Mouse (Mus musculus): Measurements from ENCODE around the gene Stx6.
A peak's percentile ranks its signal among the peaks of the same experiment; 100 is the strongest.

Stx6 gene

GRCm38 (mm10) chr1:155207859-155208258 is 49.3 kb downstream of the Stx6 start:
- no peak for ATAC-seq (ENCODE audit: low TSS enrichment)

GRCm38 (mm10) chr1:155210011-155210763 is 51.7 kb downstream of the Stx6 start:
- ATAC-seq (ENCODE audit: low TSS enrichment): no peak

DNA sequence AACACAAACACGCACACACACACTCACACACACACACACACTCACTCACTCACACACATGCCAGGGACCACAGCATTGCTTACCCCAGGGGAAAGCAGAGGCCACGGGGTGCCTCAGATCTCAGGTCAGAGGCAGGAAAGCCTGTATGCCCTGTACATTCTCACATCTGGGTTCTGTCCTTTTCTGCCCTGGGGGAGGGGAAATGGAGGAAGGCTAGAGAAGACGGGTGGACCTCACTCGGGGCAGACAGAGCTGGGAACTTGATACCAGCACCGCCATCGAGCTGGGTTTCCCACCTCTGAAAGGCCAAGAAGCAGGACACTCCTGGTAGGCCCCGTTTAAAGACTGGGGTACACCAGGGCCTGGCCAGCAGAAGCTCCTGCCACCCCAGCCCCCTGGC is 52.5 kb downstream of the Stx6 start:
- ATAC-seq (ENCODE audit: low TSS enrichment): no peak

DNA sequence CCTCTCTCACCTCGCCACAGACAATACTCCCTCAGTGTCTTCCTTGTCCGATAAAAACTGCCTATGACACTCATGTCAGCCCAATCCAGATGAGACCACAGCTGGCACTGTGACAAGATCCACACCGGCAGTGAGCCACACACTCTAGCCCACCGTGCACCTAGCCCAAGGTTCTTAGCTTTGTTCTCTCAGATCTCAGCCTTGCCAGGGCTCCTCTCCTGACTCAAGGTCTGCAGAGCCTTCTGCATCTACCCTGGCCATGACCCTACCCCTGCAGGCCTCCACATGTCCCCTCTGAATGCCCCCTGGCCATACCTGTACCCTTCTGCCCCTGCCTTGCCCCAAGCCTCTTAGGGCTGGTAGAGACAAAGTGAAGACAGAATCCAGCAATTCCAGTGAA is 53.6 kb downstream of the Stx6 start:
- no peak for ATAC-seq (ENCODE audit: low TSS enrichment)

GRCm38 (mm10) chr1:155212493-155212892 is 54.0 kb downstream of the Stx6 start:
- ATAC-seq (ENCODE audit: low TSS enrichment): 0 out of 2 replicates have a peak, but pooled peaks have one; percentile 14

GRCm38 (mm10) chr1:155212936-155213774 is 54.6 kb downstream of the Stx6 start:
- no peak for ATAC-seq (ENCODE audit: low TSS enrichment)

GRCm38 (mm10) chr1:155213912-155214311 is 55.4 kb downstream of the Stx6 start:
- no peak for ATAC-seq (ENCODE audit: low TSS enrichment)

- ATAC-seq (ENCODE audit: low TSS enrichment): peak; percentile 74
Measured at GRCm38 (mm10) chr1:155215066-155215764, 56.7 kb downstream of the Stx6 start.

DNA sequence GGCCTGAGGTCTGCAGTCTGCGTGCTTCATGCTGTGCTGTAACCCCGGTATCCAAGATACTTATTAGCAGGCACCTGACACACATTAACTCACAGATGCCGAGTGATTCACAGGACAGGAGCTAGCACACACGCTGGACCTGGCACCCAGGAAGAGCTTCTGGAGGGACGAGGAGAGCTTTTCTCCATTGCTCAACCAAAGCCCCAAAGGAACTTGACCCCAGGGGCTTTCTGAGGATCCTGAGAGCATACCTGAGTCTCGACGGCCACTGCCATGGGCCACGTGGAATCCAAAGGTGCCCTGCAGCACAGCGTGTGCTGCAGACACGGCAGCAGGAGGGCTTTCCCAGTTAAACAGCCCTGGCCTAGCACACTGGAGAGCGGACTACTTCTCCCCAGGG is 57.8 kb downstream of the Stx6 start:
- no peak for ATAC-seq (ENCODE audit: low TSS enrichment)

DNA sequence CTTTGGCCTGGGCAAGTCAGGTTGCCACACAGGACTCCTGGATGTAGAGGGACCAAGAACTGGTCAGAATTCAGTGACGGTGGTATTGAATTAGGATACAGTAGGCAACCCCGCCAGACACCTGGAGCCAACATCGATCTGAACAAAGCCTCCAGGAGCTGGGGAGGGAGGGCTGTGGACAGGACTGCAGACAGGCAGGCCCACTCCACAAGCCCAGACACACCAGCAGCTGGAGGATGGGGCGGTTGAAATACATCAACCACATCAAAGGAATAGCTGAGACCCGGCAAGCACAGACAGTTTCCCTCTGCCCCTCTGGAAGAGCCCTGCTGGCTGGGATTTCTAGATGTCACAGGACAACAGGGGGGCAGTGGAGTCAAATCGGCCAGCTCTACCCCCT is 58.3 kb downstream of the Stx6 start:
- ATAC-seq (ENCODE audit: low TSS enrichment): no peak

DNA sequence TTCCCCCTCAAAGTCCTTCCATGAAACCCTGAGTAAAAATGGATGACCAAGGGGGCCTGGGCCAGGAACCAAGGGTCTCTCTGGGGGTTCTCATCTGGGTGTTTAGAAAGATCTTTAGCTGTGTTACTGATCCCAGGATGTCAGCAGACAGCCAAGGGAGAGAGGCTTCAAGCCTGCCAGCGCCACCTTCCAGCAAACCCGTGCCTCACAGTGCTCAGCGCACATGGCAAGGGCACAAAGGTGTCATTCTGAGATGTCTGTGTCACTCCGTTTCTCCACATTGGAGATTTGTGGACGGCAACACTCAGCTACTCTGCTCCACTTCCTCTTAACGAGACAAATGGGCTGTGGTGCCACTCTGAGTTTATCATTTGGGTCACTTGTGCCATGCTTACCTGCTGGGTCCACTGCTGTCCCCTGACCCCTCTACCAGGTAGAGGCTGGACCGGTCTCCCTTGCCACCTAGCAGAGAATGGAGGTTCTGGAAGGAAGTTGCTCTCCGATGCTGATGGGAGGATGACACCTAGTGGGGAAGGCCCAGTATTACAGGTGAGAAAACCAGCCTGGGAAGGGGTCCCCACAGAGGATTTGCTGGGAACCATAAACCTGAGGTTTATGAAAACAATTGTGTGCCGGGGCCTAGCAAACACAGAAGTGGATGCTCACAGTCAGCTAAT is 59.5 kb downstream of the Stx6 start:
- peak; percentile 16; the same call in 1 of the 2 replicates for ATAC-seq (ENCODE audit: low TSS enrichment)

DNA sequence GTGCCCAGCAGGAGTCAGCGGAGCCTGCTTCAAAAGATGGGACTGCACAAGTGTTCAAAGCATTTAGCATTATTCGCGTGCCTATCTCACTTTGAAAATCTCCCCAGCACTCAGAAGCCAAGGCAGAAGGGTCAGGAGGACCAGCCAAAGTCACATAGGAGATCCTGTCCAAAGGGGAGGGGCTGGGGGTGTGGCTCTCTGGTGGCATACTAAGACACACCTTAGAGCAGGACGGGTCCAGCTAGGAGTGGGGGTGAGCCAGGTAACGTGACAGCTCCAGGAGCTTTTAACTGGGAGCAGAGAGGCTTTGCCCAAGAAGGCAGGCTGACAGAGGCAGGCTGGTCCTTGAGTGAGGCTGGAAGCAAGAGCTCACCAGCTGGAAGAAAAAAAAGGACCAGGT is 60.4 kb downstream of the Stx6 start:
- no peak for ATAC-seq (ENCODE audit: low TSS enrichment)

DNA sequence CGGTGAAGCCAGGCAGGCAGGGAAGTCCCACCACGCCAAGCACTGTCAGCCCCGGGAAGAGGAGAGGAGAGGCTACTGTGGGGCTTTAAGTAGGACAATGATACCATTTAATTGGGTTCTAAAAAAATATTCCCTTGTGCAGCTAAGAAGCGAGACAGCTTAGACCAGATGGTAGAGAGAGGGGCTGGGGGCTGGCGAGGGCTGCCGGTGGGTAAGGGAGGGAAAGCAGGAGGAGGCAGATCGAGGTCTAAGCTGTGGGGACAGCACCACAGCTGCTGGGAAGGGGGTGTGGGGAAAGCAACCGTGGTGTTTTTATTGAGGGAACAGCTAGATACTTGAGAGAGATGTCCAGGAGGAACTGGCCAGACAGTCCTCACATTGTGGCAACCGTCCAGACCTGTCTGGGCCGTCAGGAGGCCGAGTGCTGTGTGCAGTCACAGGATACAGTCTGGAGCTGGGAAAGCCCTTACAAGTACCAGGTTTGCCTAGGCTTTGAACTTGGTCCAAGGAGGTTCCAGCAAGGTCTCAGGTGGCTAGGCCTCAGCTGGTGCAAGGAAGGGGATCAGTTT is 63.7 kb downstream of the Stx6 start:
- ATAC-seq (ENCODE audit: low TSS enrichment): no peak

- ATAC-seq (ENCODE audit: low TSS enrichment): no peak
Measured at GRCm38 (mm10) chr1:155223036-155223435, 64.5 kb downstream of the Stx6 start.

- peak; percentile 60 for ATAC-seq (ENCODE audit: low TSS enrichment)
Measured at GRCm38 (mm10) chr1:155223849-155224554, 65.5 kb downstream of the Stx6 start.

DNA sequence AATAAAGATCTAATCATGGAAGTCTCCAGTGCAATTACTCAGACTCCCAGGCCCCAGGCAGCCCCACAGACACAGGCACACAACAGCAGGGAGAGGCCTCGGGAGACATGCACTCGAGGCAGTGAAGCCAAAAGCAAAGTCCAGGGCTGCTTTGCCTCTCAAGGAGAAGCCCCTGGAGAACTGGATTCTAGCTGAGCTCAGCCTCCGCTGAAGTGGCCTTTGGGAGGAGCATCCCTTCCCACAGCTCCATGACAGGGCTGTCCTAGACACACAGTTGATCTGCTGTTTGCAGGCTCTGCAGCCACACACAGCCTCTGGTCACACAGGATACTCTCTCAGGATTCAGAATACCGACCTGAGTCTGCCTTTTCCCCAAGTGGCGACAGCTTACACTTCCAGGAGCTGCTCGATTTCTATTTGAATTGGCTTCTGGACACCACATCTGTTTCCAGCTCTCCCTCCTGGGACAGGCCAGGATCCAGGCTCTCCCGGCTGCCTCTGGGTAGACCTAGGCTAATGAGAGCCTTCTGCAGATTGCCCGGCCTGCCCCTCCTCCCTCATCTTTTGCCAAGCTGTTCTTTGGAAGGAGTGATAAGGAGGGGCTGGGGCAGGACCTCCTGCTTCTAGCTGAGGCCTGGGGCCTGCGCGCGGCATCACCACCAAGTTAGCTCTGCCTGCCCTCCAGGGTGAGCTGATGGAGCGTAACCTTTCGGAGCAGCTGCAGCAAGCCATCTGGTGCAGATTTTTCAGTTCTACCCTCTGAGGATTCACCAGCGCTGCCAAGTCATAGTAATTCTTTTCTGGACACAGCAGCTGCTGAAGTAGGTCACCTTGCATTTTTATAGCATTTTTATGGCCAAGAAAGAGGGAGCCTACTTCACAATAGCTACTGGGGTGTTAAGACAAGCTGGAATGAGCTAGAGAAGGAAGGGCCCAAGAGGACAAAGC is 71.2 kb downstream of the Stx6 start:
- ATAC-seq (ENCODE audit: low TSS enrichment): peak; percentile 51

GRCm38 (mm10) chr1:155232385-155232784 is 73.9 kb downstream of the Stx6 start:
- ATAC-seq (ENCODE audit: low TSS enrichment): no peak

DNA sequence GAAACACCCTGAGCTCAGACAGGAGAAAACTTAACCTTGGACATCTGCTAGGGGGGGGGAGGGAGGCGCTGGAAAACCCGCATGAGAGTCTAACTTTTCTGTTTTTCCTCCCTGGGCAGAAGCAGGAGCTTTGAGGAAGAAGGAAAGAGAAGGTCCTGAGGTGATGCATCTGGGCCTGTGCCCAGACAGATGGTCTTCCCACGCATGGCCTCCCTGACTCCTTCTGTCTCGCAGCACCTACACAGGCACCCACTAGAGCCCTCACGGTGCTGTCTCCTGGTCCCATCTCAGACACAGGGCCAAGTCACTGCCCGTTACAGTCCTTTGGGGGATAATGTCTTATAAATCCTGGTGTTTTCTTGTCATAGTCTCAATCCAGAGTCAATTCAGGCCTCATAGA is 74.3 kb downstream of the Stx6 start:
- ATAC-seq (ENCODE audit: low TSS enrichment): no peak

DNA sequence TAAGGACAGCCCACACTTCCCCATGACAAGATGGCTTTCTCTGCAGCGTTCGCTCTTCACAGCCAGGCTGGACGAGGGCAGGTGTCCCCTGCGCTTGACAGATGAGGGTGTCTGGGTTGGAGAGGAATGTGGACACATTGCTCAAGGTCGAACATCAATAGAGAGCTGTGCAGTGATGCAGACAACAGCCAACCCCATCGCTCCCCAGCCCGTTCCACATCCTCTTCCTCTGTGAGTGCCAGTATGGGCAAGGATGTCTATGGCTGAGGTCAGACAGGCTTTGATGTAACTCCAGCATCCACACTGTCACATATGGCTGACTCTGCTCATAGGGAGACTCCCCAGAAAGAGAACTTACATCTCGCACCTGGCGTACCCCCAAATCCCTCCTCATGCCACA is 74.9 kb downstream of the Stx6 start:
- ATAC-seq (ENCODE audit: low TSS enrichment): no peak

Measured in frontal cortex, adult (tissue).